Mouse (Mus musculus) forebrain, embryonic 13.5 days (tissue): ENCODE results near the gene Hectd1. TPM values are rescaled to one million over a fixed set of nuclear protein-coding genes. Genes with fewer than 3 reads are reported as not detected.

Source experiments
- polyA plus RNA-seq: library from polyadenylated mRNA; unstranded; fragments of >200 nt; fragmentation: Nextera tagmentation; extraction: Ambion mirVana; gene quantifications from 2 replicates; pipeline ENCODE4 v1.2.1, GENCODE M21; 2015

Hectd1 gene
- polyA plus RNA-seq, 1 experiment from 2014 or later = 38.6 TPM

Other genes with a start within 250 kb of the Hectd1 start
- 5.1 and 6.9 TPM in 2 replicates for gene Coch, start 236.2 kb downstream of the Hectd1 start, polyA plus RNA-seq
- gene Ap4s1, start 138.5 kb downstream of the Hectd1 start, polyA plus RNA-seq = 50.0 and 52.9 TPM in 2 replicates
- gene Strn3, start 137.6 kb downstream of the Hectd1 start, polyA plus RNA-seq = 47.5 and 50.0 TPM in 2 replicates
- gene Heatr5a, start 141.8 kb upstream of the Hectd1 start, polyA plus RNA-seq = 6.7 and 7.3 TPM in 2 replicates
- gene Dtd2, start 177.0 kb upstream of the Hectd1 start, polyA plus RNA-seq = 19.1 and 21.1 TPM in 2 replicates
- not detected in 2 replicates for gene Gpr33, start 198.5 kb upstream of the Hectd1 start, polyA plus RNA-seq